Mouse (Mus musculus) ES-CJ7 (cell line): ENCODE measurements around the gene Kif26a.

Experiments used
- DNase-seq: peaks from one replicate; pipeline ENCODE4 v3.0.0; 2011; ENCODE audit warnings: low read depth, low spot score

Kif26a gene

GRCm38 (mm10) chr12:112217681-112218080 lies 71.7 kb downstream of the Kif26a start:
- no peak for DNase-seq

- no peak for DNase-seq
These were observed 75.3 kb downstream of the Kif26a start for GRCm38 (mm10) chr12:112221290-112221689.

GRCm38 (mm10) chr12:112221754-112222439 lies 75.9 kb downstream of the Kif26a start:
- no peak for DNase-seq

GRCm38 (mm10) chr12:112223721-112224337 lies 77.8 kb downstream of the Kif26a start:
- no peak for DNase-seq

- DNase-seq = no peak
These were observed 80.2 kb downstream of the Kif26a start for GRCm38 (mm10) chr12:112226238-112226637.

DNA sequence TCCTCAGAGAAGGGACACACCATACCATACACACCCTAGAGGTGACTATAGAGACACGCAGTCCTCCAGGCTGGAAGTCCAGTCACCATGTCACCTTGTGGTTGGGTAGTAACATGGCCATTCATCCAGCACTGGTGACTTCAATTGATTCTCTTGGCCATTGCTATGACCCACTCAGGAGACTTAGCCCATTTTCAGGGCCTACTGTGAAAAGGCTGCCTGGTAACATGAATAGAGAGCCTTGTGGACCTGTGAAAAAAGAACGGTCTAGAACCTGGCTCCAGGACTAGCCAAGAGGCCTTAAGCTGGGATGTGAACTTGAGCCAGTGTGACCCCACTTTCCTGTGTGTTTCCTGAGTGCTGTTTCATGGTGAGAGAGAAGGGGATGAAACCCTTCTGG lies 80.6 kb downstream of the Kif26a start:
- no peak for DNase-seq

DNA sequence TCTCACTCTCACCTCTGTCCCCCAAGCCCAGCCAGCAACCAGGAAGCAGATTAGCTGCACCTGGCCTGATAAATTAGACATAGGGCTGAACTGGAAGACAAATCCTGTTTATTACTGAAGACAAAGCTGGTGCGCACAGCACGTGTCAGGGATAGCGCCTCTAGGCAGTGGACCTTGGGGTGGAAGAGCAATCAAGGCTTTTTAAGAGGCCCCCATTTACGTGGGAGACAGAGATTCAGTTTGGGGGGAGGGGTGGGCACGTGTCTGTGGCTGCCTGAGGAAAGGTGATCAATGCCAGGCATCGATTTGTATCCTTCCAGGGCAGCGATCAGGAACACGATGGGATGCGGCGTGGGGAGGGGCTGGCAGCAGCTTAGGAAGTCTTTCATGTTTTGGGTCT lies 83.1 kb downstream of the Kif26a start:
- DNase-seq = no peak

- no peak for DNase-seq
These were observed 84.2 kb downstream of the Kif26a start for GRCm38 (mm10) chr12:112230196-112230595.
